In genomic region chr6:13280835-13281234, GRCm38 (mm10) we compare ENCODE assay signal across 10 mouse cellular contexts. TPM values are rescaled to one million over a fixed set of nuclear protein-coding genes. Genes with fewer than 3 reads are reported as not detected.
DNase-seq lines count a peak whose midpoint lies in the region; ATAC-seq and TF ChIP-seq lines count a peak whose summit lies in the region.
"Had no signal": no experiment of that assay in that cellular context is flagged by ENCODE, and none has a peak within 500 bp of the region (broad histone marks: within the 10 kb centered on the region; RNA-seq: fewer than 3 reads in every experiment).

No protein-coding gene starts in this region.

- no peak overlapping the region for H3K4me2 ChIP-seq in hindbrain, postnatal 0 days (ENCODE audit: low read depth, low read length)
- no peak overlapping the region for H3K4me2 ChIP-seq in hindbrain, embryonic 16.5 days (ENCODE audit: low read length)
- no peak overlapping the region for H3K4me2 ChIP-seq in liver, postnatal 0 days (ENCODE audit: low read depth, low read length)
- H3K4me2 ChIP-seq: limb, embryonic 15.5 days had no signal

- TF ChIP-seq CTCF in hindbrain, postnatal 0 days (IDR thresholded peaks at IDR 0.05; ENCODE audit: low read depth) = peak; percentile 76
- TF ChIP-seq CTCF in liver, postnatal 0 days (IDR thresholded peaks at IDR 0.05; ENCODE audit: low read depth) = peak; percentile 66

- H3K27ac ChIP-seq in hindbrain, postnatal 0 days = no peak overlapping the region
- no peak overlapping the region for H3K27ac ChIP-seq in hindbrain, embryonic 16.5 days (ENCODE audit: low read depth, low read length)
- H3K27ac ChIP-seq in liver, postnatal 0 days (ENCODE audit: low read depth) = no peak overlapping the region
- H3K27ac ChIP-seq: limb, embryonic 15.5 days had no signal

- ATAC-seq in hindbrain, postnatal 0 days = no peak
- ATAC-seq in hindbrain, embryonic 16.5 days = no peak
- ATAC-seq in liver, postnatal 0 days = no peak

- H3K4me3 ChIP-seq in hindbrain, postnatal 0 days (ENCODE audit: low read length) = no peak overlapping the region
- H3K4me3 ChIP-seq in hindbrain, embryonic 16.5 days (ENCODE audit: low read length) = no peak overlapping the region
- no peak overlapping the region for H3K4me3 ChIP-seq in liver, postnatal 0 days (ENCODE audit: low read depth, low read length)
- H3K4me3 ChIP-seq: limb, embryonic 15.5 days had no signal

- no peaks in the 10 kb centered on the region for H3K4me1 ChIP-seq in hindbrain, postnatal 0 days (ENCODE audit: insufficient read depth, low read length)
- no peaks in the 10 kb centered on the region for H3K4me1 ChIP-seq in hindbrain, embryonic 16.5 days (ENCODE audit: control insufficient read depth, insufficient read depth, low read depth, low read length)
- no peaks in the 10 kb centered on the region for H3K4me1 ChIP-seq in liver, postnatal 0 days (ENCODE audit: insufficient read depth)
- H3K4me1 ChIP-seq: limb, embryonic 15.5 days had no signal

- H3K9me3 ChIP-seq in hindbrain, postnatal 0 days (ENCODE audit: low read length) = no peaks in the 10 kb centered on the region
- H3K9me3 ChIP-seq in hindbrain, embryonic 16.5 days (ENCODE audit: control insufficient read depth, low read length) = no peaks in the 10 kb centered on the region
- no peaks in the 10 kb centered on the region for H3K9me3 ChIP-seq in liver, postnatal 0 days (ENCODE audit: low read length)
- H3K9me3 ChIP-seq: limb, embryonic 15.5 days had no signal

- no peaks in the 10 kb centered on the region for H3K27me3 ChIP-seq in hindbrain, postnatal 0 days (ENCODE audit: insufficient read depth, low read length)
- no peaks in the 10 kb centered on the region for H3K27me3 ChIP-seq in hindbrain, embryonic 16.5 days (replicated peaks; ENCODE audit: control insufficient read depth, insufficient read depth, low read length)
- no peaks in the 10 kb centered on the region for H3K27me3 ChIP-seq in liver, postnatal 0 days (ENCODE audit: insufficient read depth, low read length)
- H3K27me3 ChIP-seq: limb, embryonic 15.5 days had no signal

- no peak for TF ChIP-seq EP300 in liver, postnatal 0 days (IDR thresholded peaks at IDR 0.05; ENCODE audit: low read depth)

- H3K36me3 ChIP-seq in hindbrain, postnatal 0 days (ENCODE audit: insufficient read depth, low read length) = no peaks in the 10 kb centered on the region
- H3K36me3 ChIP-seq in hindbrain, embryonic 16.5 days (ENCODE audit: control insufficient read depth, insufficient read depth, low read length) = no peaks in the 10 kb centered on the region
- H3K36me3 ChIP-seq in liver, postnatal 0 days (replicated peaks; ENCODE audit: insufficient read depth, low read length) = no peaks in the 10 kb centered on the region
- H3K36me3 ChIP-seq: limb, embryonic 15.5 days had no signal

- peak; percentile 94 for DNase-seq in hindbrain, postnatal 0 days (ENCODE audit: low spot score)
- peak; percentile 42 for DNase-seq in thymus, postnatal 0 days (ENCODE audit: low spot score)
- no peak for DNase-seq in thymus, adult 18-20 months
- DNase-seq in brain, adult 2 months (ENCODE audit: low read depth, low spot score) = peak; percentile 72
- DNase-seq in liver, postnatal 0 days = peak; percentile 22
- DNase-seq in right cerebral cortex, postnatal 36 days (ENCODE audit: low spot score in 2 of 2) = no peak
- DNase-seq in frontal cortex, postnatal 10 days (ENCODE audit: low spot score in 2 of 2) = no peak

- WGBS in hindbrain, postnatal 0 days = under 1% methylated on average over 3 of the region's 3 CpGs
- 3% methylated on average over 3 of the region's 3 CpGs for WGBS in hindbrain, embryonic 16.5 days
- 2% methylated on average over 3 of the region's 3 CpGs for WGBS in liver, postnatal 0 days (ENCODE audit: insufficient replicate concordance)

- no peak overlapping the region for H3K9ac ChIP-seq in hindbrain, postnatal 0 days (replicated peaks; ENCODE audit: low read length)
- no peak overlapping the region for H3K9ac ChIP-seq in hindbrain, embryonic 16.5 days (ENCODE audit: low read depth, low read length)
- H3K9ac ChIP-seq in liver, postnatal 0 days (replicated peaks) = no peak overlapping the region
- H3K9ac ChIP-seq: limb, embryonic 15.5 days had no signal

RNA-seq across cellular contexts. Expression of gene Vwde, which starts 56.1 kb away (rescaled TPM):
- total RNA-seq in hindbrain, postnatal 0 days (2014; rRNA removed) = 0.05 and 0.11 TPM in 2 replicates
- polyA plus RNA-seq in hindbrain, postnatal 0 days (2015; fragmentation: Nextera tagmentation; extraction: Ambion mirVana) = 0.04 and 0.09 TPM in 2 replicates
- 0.20 and 0.21 TPM in 2 replicates for polyA plus RNA-seq in hindbrain, embryonic 16.5 days (2015; fragmentation: Nextera tagmentation; extraction: Ambion mirVana)
- not detected in 2 replicates for polyA plus RNA-seq in thymus, postnatal 0 days (2015; fragmentation: Nextera tagmentation; extraction: Ambion mirVana)
- polyA plus RNA-seq in liver, postnatal 0 days (2015; fragmentation: Nextera tagmentation; extraction: Ambion mirVana) = not detected in 2 replicates
- polyA plus RNA-seq: stomach, embryonic 14.5 days had no signal

Comparison
In these comparisons a context has a peak if more than half of its experiments do, and no peak if none do; other contexts are left out.
1. DNase-seq: peak in hindbrain, postnatal 0 days (single experiment), thymus, postnatal 0 days (single experiment), brain, adult 2 months (single experiment) and liver, postnatal 0 days (single experiment); none in thymus, adult 18-20 months (0 of 2), right cerebral cortex, postnatal 36 days (0 of 2) and frontal cortex, postnatal 10 days (0 of 2).